Mouse (Mus musculus) retina, adult 2 months (tissue): ENCODE measurements at regions not wholly inside any gene's neighbourhood (a gene's known extent, or its start where the extent isn't known, plus 50 kb on each side); places are given as distances from the start of the nearest gene placed in this dataset.

Experiments
- DNase-seq: peaks from one replicate; pipeline ENCODE4 v3.0.0-alpha.2; 2012; ENCODE audit warnings: low read depth, low spot score

- no peak for DNase-seq
Observed at GRCm38 (mm10) chr12:56402844-56403243, 57.1 kb upstream of the Mbip start.

GRCm38 (mm10) chr12:56402137-56402536, 56.4 kb upstream of the Mbip start:
- DNase-seq, result no peak
